Mouse (Mus musculus) C2C12 (cell line): ENCODE measurements around the gene Patj.

Experiments used
- CEBPB ChIP-seq: IDR thresholded peaks from one replicate; pipeline ENCODE4 v1.6.1; 2011; ENCODE audit warnings: low read depth, mild to moderate bottlenecking, control low read depth, moderate library complexity
- CTCF ChIP-seq: IDR thresholded peaks from one replicate; pipeline ENCODE4 v1.5.1; 2011; ENCODE audit not compliant: control insufficient read depth, insufficient read depth, insufficient read length
- MAX ChIP-seq: IDR thresholded peaks from one replicate; pipeline ENCODE4 v1.6.1; 2011; ENCODE audit warnings: mild to moderate bottlenecking, control low read depth
- MYOD1 ChIP-seq: IDR thresholded peaks from one replicate; pipeline ENCODE4 v1.6.1; 2011; ENCODE audit warnings: low read depth; ENCODE audit not compliant: control insufficient read depth, insufficient read length
- MYOG ChIP-seq: IDR thresholded peaks from one replicate; pipeline ENCODE4 v1.6.1; 2011; ENCODE audit not compliant: control insufficient read depth, insufficient read length; ENCODE audit errors: extremely low read depth
- USF1 ChIP-seq: IDR thresholded peaks from one replicate; pipeline ENCODE4 v1.6.1; 2011; ENCODE audit warnings: low read depth, mild to moderate bottlenecking, control low read depth, moderate library complexity

GRCm38 (mm10) chr4:98635140-98635837 is 239.7 kb downstream of the Patj start:
- TF ChIP-seq CTCF (no peak), MYOG (no peak), USF1 (no peak), MAX (no peak), MYOD1 (no peak), CEBPB (no peak)
